Mouse (Mus musculus): Measurements from ENCODE around the gene Rad1.

GRCm38 (mm10) chr15:10485484-10486364, at the start of gene Rad1, which contains the start of gene Brix1:
- TF ChIP-seq CTCF (IDR thresholded peaks at IDR 0.05; ENCODE audit: low read depth) (peak; percentile 21; the same call in 1 of the 2 replicates), EP300 (IDR thresholded peaks at IDR 0.05; ENCODE audit: low read depth) (no peak)
